Mouse (Mus musculus) lung, adult 2 months (tissue): ENCODE results near the gene Bmp7.

Experiments
- CTCF ChIP-seq: fragments of 200-500 bp; IDR thresholded peaks from 2 replicates; pipeline ENCODE4 v1.5.1; 2011; ENCODE audit warnings: mild to moderate bottlenecking, low read length, control low read depth; ENCODE audit not compliant: insufficient read depth
- POLR2A ChIP-seq: fragments of 200-500 bp; IDR thresholded peaks from 2 replicates; pipeline ENCODE4 v1.6.1; 2011; ENCODE audit warnings: low read depth, mild to moderate bottlenecking, control low read depth, low read length, borderline replicate concordance; ENCODE audit errors: extremely low read depth

GRCm38 (mm10) chr2:172927643-172928042 lies 12.5 kb downstream of the Bmp7 start:
- TF ChIP-seq POLR2A (no peak), CTCF (no peak)
